Mouse (Mus musculus) bone marrow macrophage, adult 2 months (primary cell): Measurements from ENCODE around the gene Ppm1n.

Source experiments
- CTCF ChIP-seq: IDR thresholded peaks from 2 replicates; pipeline ENCODE4 v1.5.1; 2012; ENCODE audit warnings: low read depth, mild to moderate bottlenecking, low read length, moderate library complexity
- POLR2A ChIP-seq: IDR thresholded peaks from 2 replicates; pipeline ENCODE4 v1.6.1; 2012; ENCODE audit warnings: mild to moderate bottlenecking, low read depth, low read length, borderline replicate concordance

- TF ChIP-seq POLR2A (no peak; the same call in 1 of the 2 replicates), CTCF (no peak)
These were observed 28.0 kb upstream of the Ppm1n start for GRCm38 (mm10) chr7:19307739-19308453.
